Mouse (Mus musculus): Measurements from ENCODE around the gene Hecw1.
"Not testable (repeated sequence)": the region's sequence is repeated elsewhere in the genome, so short reads cannot be mapped to it uniquely, and the experiment has no call there.

Gene Hecw1

DNA sequence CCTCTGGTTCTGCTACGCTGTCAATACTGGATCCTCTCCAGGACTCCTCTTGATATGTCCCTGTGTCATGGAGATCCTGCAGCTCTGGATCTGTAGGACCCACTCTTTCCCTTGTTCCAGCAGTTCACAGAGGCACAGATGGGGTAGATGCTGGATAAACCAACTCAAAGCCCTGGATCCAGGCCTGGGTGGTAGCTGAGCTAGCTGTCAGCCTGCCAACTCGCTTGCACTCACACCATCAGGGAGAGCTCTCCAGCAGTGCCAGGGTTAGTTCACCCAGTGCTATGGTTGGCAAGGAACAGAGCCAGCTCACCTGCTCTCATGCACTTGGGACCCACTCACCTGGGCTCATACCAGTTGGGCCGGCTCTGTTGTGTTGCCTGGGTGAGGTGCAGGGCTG, 157.5 kb downstream of the Hecw1 start:
- DNase-seq (ENCODE audit: low spot score in 2 of 2) = no peak

DNA sequence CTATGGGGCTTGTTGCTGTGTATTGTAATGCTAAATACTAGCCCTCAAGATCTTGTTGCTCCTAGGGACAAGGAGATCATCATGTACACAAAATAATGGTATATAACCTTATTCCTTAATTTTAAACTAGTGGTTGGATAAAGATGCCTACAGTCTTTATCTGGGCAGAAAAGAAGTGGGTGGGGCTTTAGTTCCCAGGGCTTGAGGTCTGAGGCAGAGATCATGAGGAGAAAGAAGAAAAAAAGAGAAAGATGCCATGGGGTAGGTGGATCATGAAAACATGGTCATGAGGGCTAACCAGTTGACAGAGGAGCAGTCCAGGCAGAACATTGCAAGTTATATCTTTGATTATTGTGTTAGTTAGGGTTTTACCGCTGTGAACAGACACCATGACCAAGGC, 195.8 kb downstream of the Hecw1 start:
- no peak for DNase-seq (ENCODE audit: low spot score in 2 of 2)

DNA sequence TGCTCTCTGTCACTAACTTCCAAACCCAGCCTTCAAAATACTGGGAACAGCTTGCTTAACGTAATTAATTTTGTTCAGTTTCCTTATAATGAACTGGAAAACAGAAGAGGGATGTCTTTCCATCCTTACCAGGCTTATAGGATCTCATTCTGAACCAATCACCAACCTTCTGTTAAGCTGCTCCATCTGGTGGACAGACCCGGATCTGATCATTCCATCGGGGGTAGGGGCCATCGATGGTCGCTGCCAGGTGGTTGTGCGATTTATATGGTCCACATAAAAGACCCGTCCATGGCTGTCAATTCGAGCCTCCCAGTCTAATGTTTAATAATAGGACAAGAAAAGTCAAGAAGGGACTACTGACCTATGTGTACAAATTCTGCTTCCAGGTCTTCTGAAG, 216.4 kb downstream of the Hecw1 start:
- DNase-seq (ENCODE audit: low spot score in 2 of 2) = no peak

DNA sequence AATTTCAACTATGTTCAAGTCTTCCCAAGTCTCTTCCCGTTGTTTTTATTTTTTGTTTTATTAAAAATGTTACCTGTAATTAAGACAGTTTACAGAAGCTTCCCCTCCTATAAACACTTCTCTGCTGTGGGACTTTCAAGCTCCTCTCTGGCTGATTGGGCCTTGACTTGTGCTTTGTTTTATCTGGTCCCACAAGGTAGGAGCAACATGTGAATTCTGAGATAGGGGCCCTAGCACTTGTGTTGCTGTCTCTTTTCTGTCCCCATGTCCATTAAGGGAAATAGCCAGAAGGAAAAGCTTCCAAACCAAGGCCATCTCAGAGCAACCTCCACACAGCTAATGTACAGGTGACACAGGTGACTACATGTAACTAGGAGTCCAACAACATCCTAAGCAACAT, 218.9 kb downstream of the Hecw1 start:
- DNase-seq (ENCODE audit: low spot score in 2 of 2) = no peak

DNA sequence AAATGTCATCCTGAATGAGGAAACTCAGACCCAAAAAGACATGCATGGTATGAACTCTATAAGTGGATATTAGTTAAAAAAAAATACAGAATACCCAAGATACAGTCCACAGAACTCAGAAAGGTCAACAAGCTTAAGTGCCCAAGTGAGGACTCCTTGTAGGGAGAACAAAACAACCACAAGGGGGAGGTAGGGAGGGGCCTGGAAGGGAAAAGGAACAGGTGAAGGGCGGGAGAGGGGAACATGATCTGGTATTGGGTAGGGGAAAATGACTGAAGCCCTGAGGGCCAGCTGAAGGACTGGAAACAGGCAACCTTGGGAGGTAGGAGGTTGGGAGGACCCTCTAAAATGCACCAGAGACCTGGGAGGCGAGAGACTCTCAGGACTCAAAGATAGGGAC, 220.1 kb downstream of the Hecw1 start:
- DNase-seq (ENCODE audit: low spot score in 2 of 2) = no peak

DNA sequence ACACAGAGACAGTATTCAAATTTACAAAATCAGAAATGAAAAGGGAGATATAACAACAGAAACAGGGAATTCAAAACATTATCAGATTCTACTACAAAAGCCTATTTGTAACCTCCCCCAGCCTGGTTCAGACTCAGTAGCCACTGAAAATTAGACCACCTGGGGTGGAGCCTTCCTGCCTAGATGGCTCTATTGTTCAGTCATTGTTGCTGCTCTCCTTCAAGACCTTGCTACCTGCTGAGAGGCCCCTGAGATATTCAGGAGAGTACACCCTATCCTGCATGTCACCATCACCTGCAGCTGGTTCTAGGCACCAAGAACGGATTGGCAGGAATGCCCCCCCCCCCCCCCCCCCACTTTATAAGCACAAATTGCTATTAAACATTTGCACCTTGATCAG, 233.0 kb downstream of the Hecw1 start:
- DNase-seq (ENCODE audit: low spot score in 2 of 2) = no peak

DNA sequence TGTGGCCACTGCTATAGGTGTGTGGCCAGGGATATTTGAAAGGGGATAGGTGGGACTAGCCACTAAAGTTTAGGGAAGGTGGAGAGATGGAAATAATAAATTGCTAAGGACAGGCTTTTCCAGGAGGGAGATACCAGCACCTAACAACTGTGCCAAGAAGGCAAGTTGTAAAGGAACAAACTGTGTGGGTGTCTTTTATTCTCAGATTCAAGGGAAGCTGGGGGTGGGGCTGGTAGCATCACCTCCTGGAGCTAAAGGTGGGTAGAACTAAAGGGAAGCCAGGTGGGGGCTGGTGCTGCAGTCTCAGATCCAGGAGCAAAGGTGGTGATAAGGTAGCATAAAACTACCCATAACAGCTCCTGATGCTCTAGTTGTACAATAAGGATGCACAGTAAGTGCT, 251.6 kb downstream of the Hecw1 start:
- DNase-seq (ENCODE audit: low spot score in 2 of 2) = no peak

DNA sequence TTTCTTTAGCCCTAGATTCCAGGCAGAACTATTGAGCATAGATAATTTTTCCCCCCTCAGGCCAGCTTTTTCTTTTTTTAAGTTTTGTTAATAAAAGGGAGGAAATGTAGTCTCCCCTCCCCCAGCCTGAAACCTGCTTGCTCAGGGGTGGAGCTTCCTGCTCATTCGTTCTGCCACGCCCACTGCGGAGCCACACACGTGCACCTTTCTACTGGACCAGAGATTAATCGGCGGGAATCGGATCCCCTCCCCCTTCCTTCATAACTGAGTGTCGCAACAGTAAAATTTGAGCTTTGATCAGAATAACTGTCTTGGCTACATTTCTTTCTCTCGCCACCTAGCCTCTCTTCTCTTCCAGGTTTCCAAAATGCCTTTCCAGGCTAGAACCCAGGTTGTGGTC, 262.1 kb downstream of the Hecw1 start:
- not testable (repeated sequence) for DNase-seq (ENCODE audit: low spot score in 2 of 2)

DNA sequence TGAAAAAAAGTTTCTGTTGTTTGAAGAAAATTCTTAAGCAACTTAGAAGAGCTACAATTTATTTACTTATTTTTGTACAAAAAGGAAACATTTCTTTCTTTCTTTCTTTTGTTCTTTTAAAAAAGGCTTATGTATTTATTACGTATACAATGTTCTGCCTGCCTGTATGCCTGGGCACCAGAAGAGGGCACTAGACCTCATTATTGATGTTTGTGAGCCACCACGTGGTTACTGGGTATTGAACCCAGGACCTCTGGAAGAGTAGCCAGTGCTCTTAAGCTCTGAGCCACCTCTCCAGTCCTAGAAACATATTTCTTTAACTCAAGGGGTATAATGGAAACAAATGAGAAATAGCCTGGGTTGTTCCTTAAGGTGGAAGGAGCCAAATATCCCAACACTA, 277.1 kb downstream of the Hecw1 start:
- no peak for DNase-seq (ENCODE audit: low spot score in 2 of 2)

DNA sequence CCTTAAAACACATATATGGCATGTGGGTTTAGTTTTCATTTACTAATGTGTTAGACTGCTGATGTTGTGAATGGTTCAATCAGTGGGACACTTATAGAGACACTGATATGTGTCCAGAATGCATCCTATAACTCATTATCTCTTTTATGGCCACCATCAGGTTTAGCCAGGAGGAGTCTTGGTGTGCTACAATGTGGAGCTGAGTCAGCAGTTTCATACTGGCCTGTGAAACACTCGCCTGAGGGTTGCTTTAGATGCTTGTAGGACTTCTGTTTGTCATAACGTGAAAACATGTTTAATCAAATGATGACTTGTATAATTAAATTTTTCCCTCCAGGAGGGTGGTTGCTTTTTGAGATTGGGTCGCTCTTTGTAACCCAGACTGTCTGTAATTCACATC, 343.4 kb downstream of the Hecw1 start:
- DNase-seq (ENCODE audit: low spot score in 2 of 2) = no peak

DNA sequence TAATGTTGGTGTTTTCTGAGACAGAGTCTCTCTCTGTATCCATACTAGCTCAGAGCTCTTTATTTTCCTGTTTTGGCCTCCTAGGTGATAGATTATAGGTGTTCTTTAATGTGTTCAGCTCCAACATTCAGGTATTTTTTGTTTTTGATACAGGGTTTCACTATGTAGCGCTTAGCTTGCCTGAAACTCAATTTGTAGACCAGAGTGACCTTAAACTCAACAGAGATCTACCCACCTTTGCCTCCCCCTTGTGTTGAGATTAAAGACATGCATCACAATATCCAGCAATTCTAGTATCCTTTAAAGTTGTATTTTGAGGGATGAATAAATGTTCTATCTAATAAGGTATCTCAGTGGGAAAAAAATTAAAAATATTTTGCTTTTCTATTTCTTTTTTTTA, 345.0 kb downstream of the Hecw1 start:
- no peak for DNase-seq (ENCODE audit: low spot score in 2 of 2)
